Mouse (Mus musculus): ENCODE data around the gene Tbck.

The Tbck gene

DNA sequence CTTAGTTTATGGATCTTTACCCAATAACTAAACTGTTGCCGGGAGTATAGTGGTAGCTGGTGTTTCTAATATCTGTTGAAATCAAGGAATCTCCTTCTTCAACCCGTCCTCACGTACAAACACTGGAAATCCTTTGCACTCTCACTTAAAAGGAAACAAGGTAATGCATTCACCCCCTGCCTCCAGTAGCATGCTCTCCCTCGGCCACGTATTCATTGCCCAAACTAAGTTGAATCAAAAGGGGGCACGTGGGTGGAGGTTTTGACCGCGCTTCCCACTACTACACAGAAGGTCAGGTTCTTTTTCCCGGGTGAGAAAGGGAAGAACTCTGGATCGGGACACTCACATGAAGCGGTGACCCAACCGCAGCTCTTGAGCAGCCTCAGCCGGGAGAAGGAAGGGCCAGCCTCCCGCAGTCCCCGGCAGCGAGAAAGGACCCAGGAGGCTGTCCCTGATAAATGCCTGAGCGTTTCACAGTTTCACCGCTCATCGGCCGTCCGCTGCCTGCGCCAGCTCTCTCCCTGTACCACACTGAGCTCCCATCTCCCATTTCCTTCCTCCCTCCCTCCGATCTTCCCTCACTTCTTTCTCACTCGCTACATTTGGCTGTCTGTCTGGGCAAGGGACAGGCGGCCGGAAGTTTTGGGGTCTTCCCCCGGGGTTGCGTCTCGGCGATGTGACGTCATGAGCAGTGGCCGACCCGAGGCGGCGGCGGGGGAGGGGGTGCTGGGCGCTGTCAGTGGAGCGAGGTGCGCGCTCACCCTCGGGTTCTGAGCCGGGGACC is at the start of gene Tbck:
TSS of gene Tbck (plus strand) at position 698 of the 784 bp plus-strand sequence.
- Histone ChIP-seq H3K36me3 (ENCODE audit: control insufficient read depth, insufficient read depth, low read length, poor library complexity, severe bottlenecking) (peaks cover 2% of the 10 kb centered on the region; the same call in 1 of the 2 replicates), H3K27me3 (ENCODE audit: control insufficient read depth, insufficient read depth, low read length, poor library complexity, severe bottlenecking) (no peaks in the 10 kb centered on the region)
- DNase-seq (ENCODE audit: low read depth, low spot score) = peak; percentile 94

DNA sequence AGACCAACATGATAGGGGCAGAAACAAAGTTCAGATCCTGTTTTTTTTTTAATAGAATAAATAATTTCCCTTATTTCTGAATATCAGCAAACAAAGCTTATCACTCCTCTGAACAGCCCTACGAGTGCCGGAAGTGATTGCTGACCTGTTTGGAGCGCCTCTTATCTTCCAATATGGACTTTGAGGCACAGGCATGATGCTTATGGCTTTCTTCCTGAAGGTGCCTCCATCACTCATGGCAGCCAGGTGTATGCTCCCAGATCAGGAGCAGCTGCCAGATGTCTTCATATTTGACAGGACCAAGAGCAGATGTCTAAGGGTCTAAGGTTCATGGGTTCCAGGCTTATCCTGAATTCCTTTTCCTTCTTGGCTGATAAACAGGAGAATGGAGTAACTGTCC is 46.9 kb upstream of the Tbck start:
- Histone ChIP-seq H3K36me3 (ENCODE audit: control insufficient read depth, insufficient read depth, low read length, poor library complexity, severe bottlenecking) (no peaks in the 10 kb centered on the region), H3K27me3 (ENCODE audit: control insufficient read depth, insufficient read depth, low read length, poor library complexity, severe bottlenecking) (no peaks in the 10 kb centered on the region)
- no peak for DNase-seq (ENCODE audit: low read depth, low spot score)

DNA sequence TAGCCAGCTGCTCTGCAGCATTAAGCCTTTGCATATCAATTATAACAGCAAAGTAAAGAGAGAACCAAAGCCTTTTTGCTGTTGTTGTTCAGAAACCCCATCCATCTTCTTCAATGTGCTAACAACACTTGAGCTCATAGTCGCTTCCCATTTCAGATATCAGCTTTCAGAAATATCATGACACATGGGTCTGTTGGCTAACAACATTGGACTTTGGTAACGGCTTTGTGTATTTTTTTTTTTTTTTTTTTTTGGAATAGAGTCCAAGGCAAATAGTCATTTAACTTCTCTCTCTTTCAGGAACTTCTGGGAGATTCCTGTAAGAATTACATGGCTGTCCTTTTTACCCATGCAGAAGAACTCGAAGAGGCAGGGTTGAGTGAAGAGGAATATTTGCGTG is 39.9 kb upstream of the Tbck start:
- no peaks in the 10 kb centered on the region for H3K27me3 ChIP-seq (ENCODE audit: control insufficient read depth, insufficient read depth, low read length, poor library complexity, severe bottlenecking)
- H3K36me3 ChIP-seq (ENCODE audit: control insufficient read depth, insufficient read depth, low read length, poor library complexity, severe bottlenecking) = no peaks in the 10 kb centered on the region
- DNase-seq (ENCODE audit: low read depth, low spot score) = no peak

DNA sequence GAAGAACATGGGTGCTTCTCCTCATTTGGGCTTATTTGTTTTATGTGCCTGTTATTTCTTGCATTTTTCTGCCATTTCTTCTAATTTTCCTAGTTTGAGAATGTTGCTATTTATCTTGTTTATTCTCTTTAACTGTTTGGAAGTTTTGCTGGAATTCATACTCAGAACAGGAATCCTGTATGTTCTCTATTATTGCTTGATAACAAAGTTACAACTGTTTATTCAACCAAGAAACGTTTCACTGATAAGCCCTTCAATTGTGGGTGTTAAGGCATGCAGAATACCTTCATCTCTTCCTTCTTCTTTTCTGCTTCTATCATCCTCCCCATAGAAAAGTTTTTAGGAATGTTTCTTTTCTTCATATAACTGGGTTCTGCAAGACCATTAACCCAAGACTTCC is 37.1 kb upstream of the Tbck start:
- Histone ChIP-seq H3K27me3 (ENCODE audit: control insufficient read depth, insufficient read depth, low read length, poor library complexity, severe bottlenecking) (no peaks in the 10 kb centered on the region), H3K36me3 (ENCODE audit: control insufficient read depth, insufficient read depth, low read length, poor library complexity, severe bottlenecking) (no peaks in the 10 kb centered on the region)
- DNase-seq (ENCODE audit: low read depth, low spot score) = no peak

DNA sequence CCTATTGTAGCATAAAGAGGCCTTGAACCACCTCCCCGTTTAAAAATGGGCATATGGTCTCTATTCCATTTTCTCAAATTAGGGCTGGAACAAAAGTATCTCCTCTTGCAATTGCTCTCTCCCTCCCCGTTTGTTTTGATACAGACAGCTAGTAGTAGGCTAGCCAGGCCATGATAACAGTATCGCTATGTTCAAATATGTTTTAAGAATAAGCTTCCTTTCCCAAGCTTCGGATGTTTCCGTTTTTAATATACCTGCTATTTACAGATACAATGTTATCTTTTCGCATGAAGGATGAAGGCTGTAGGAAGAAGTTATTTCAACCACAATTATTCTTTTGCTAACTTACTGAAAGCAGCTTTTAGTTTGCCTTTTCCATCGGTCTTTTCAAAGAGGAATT is 34.6 kb upstream of the Tbck start:
- Histone ChIP-seq H3K27me3 (ENCODE audit: control insufficient read depth, insufficient read depth, low read length, poor library complexity, severe bottlenecking) (no peaks in the 10 kb centered on the region), H3K36me3 (ENCODE audit: control insufficient read depth, insufficient read depth, low read length, poor library complexity, severe bottlenecking) (no peaks in the 10 kb centered on the region)
- no peak for DNase-seq (ENCODE audit: low read depth, low spot score)

DNA sequence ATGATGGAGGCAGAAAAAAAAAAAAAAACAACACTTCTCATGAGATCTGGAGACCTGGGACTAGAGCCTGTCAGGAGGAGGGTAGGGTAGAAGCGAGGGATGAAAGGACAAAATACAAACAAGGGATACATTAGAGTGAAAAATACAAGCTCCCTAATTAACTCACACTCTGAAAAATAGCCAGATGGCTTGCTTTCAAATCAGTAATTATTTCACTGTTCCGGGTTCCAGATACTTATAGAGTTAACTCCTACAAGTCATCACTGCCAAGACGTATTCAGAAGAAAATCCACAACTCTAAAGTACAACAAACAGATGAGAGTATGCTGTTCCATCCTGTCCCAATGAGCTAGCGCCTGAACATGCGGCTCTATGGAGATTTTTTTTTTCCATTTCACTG is 33.8 kb upstream of the Tbck start:
- no peak for DNase-seq (ENCODE audit: low read depth, low spot score)
- Histone ChIP-seq H3K27me3 (ENCODE audit: control insufficient read depth, insufficient read depth, low read length, poor library complexity, severe bottlenecking) (no peaks in the 10 kb centered on the region), H3K36me3 (ENCODE audit: control insufficient read depth, insufficient read depth, low read length, poor library complexity, severe bottlenecking) (no peaks in the 10 kb centered on the region)

DNA sequence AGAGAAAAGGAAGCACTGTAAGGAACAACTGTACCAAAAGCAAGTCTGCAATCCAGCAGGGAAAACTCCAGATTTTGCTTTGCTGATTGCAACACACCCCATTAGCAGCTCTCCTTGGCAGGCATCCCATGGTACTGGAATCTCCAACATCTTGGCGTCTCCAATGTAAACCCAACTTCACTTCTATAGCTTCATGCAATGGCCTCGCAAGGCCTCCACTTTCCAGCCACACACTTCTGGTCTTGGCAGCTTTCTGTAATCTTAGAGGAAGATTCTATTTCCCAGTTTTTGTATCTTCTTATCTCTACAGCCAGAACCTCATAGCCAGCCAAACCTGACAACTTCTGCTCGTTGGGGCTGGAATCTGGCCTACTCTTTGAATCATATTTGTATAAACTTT is 32.2 kb upstream of the Tbck start:
- no peak for DNase-seq (ENCODE audit: low read depth, low spot score)
- Histone ChIP-seq H3K36me3 (ENCODE audit: control insufficient read depth, insufficient read depth, low read length, poor library complexity, severe bottlenecking) (no peaks in the 10 kb centered on the region), H3K27me3 (ENCODE audit: control insufficient read depth, insufficient read depth, low read length, poor library complexity, severe bottlenecking) (no peaks in the 10 kb centered on the region)

DNA sequence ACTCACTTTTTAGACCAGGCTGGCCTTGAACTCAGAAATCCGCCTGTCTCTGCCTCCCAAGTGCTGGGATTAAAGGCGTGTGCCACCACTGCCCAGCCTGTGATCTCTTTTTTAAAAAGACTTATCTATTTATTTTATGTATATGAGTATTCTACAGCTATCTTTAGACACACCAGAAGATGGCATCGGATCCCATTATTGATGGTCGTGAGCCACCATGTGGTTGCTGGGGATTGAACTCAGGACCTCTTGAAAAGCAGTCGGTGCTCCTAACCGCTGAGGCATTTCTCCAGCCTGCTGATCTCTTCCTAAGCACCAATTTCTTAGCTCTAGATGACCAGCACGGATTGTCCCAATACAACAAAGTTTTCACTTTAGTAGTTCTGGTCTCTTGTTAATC is 30.0 kb upstream of the Tbck start:
- Histone ChIP-seq H3K36me3 (ENCODE audit: control insufficient read depth, insufficient read depth, low read length, poor library complexity, severe bottlenecking) (peaks cover 2% of the 10 kb centered on the region; the same call in 1 of the 2 replicates), H3K27me3 (ENCODE audit: control insufficient read depth, insufficient read depth, low read length, poor library complexity, severe bottlenecking) (no peaks in the 10 kb centered on the region)
- DNase-seq (ENCODE audit: low read depth, low spot score) = no peak

DNA sequence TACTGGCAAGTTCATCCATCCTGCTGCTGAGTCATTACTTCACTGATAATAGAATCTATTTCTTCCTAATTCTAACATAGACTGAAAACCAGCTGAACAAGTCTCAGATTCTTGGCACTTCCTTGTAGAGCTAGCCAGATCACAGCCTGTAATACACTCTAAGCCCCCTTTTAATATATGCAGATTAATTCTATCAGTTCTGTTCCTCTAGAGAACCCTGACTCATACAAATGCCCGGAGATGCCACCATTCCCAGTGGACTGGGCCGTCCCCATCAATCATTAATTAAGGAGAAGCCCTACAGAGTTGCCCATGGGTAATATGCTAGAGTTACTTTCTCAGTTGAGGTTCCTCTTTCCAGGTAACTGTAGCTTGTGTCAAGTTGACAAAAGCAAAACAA is 28.0 kb upstream of the Tbck start:
- Histone ChIP-seq H3K27me3 (ENCODE audit: control insufficient read depth, insufficient read depth, low read length, poor library complexity, severe bottlenecking) (no peaks in the 10 kb centered on the region), H3K36me3 (ENCODE audit: control insufficient read depth, insufficient read depth, low read length, poor library complexity, severe bottlenecking) (peaks cover 10% of the 10 kb centered on the region; the same call in 1 of the 2 replicates)
- DNase-seq (ENCODE audit: low read depth, low spot score) = no peak

DNA sequence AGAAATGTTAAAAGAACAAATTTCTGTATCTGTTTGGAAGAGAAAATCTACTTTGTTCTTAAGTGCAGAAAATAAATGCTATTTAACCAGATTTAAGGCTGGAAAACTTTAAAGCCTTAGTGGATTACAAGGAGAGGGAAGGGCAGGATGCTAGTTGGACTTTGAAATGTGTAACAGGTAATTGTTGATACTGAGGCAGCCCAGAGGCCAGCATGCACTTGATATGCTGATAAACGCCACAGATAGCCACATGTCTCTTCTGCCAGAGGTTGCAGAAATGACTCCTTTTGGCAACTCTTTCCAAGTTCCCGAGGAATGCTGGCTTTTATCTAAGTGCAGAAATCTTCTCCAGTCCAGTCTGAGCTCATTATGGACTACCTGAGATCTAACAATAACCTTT is 6.5 kb upstream of the Tbck start:
- H3K36me3 ChIP-seq (ENCODE audit: control insufficient read depth, insufficient read depth, low read length, poor library complexity, severe bottlenecking) = peaks cover 6% of the 10 kb centered on the region; the same call in 1 of the 2 replicates
- DNase-seq (ENCODE audit: low read depth, low spot score) = no peak
- H3K27me3 ChIP-seq (ENCODE audit: control insufficient read depth, insufficient read depth, low read length, poor library complexity, severe bottlenecking) = no peaks in the 10 kb centered on the region

DNA sequence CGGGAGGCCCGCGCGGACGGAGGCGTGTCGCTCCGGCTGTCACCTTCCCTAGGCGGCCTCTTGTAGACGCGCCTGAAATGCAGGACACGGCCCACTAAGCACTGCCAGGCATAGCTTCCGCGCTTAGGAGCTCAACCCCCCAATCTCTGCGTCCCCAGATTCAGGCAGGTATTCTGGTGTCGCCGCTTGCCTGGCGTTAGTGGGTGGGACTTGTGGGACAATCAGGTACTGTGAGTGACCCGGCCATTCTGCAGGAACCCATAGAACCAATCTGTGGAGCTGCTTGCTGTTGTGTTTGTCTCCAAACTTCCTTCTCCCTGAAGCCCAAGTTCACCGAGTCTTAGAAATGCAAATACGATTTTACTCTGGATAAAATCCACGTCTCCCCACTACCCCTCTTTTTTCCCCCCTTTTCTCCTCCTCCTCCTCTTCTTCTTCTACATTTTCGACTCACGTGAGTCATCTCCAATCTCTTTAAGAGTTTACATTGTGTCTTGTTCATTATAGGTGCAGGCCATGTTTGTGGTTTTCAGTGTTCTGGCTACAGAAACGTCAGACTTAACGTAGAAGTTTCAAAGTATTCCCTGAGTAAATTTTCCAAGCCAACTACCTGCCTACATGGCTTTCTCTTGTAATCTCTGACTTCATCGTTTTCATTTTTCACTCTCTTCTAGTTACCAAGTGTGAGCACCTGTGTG is 436 bp downstream of the Tbck start, which contains the start of gene Aimp1:
TSS of gene Aimp1 (minus strand) at position 140 of the 698 bp plus-strand sequence.
- DNase-seq (ENCODE audit: low read depth, low spot score) = peak; percentile 8
- Histone ChIP-seq H3K27me3 (ENCODE audit: control insufficient read depth, insufficient read depth, low read length, poor library complexity, severe bottlenecking) (no peaks in the 10 kb centered on the region), H3K36me3 (ENCODE audit: control insufficient read depth, insufficient read depth, low read length, poor library complexity, severe bottlenecking) (no peaks in the 10 kb centered on the region; the same call in 1 of the 2 replicates)

DNA sequence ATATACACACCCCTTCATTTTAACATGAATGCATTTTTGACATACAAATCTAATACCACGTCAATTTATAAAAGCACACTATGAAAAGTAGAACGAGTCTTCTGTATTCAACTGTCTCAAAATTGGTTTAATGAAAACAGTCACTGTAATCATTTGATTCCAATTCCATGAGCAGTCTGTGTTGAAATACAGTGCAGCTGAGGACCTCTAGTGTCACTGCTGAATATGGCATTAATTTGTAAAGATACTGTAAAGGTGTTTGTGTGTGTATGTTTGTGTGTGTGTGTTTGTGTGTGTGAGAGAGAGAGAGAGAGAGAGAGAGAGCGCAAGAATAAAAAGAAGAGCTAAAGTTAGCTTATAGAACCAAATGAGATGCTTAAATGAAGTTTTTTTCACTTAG is 17.4 kb downstream of the Tbck start:
- peak; percentile 30 for DNase-seq (ENCODE audit: low read depth, low spot score)
- H3K36me3 ChIP-seq (ENCODE audit: control insufficient read depth, insufficient read depth, low read length, poor library complexity, severe bottlenecking) = 0 out of 2 replicates have a peak, but pooled peaks cover under 1% of the 10 kb centered on the region
- H3K27me3 ChIP-seq (ENCODE audit: control insufficient read depth, insufficient read depth, low read length, poor library complexity, severe bottlenecking) = no peaks in the 10 kb centered on the region

DNA sequence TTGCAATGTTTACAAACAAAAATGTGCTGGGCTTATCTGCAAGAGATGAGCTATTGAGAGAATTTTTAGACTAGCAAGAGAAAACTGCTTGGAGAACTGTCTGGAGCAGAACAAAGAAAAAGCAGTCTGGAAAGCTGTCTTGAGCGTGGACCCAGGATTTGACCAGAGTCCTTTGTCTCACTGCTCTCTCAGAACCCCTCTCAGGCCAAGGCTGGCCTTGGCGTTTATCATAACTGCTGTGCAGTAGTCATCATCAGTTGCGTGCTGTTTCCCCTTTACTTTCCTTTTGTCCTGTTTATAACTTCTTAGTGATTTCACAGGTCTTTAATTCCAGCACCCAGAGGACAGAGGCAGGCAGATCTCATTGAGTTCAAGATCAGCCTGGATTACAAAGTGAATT is 20.3 kb downstream of the Tbck start:
- H3K36me3 ChIP-seq (ENCODE audit: control insufficient read depth, insufficient read depth, low read length, poor library complexity, severe bottlenecking) = 0 out of 2 replicates have a peak, but pooled peaks cover 2% of the 10 kb centered on the region
- no peak for DNase-seq (ENCODE audit: low read depth, low spot score)

DNA sequence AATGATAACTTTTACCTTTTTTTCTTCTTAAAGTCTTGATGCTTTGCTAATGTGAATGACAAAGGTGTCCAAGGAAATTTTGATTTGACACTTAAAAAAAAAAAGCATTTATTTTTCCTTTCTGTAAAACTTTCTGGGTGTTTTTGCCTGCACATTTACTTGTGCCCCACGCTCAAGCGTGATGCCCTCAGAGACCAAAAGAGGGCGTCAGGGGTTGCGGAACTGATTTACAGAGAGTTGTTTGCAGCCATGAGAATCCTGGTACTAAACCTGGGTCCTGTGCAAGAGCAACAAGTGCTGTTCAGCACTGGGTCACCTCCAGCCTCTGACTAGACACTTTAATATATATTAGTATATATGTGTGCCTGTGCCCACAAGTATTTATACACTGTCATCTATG is 23.0 kb downstream of the Tbck start:
- H3K27me3 ChIP-seq (ENCODE audit: control insufficient read depth, insufficient read depth, low read length, poor library complexity, severe bottlenecking) = no peaks in the 10 kb centered on the region
- no peak for DNase-seq (ENCODE audit: low read depth, low spot score)

More for the DNA sequence above, 20.3 kb downstream of the Tbck start:
- H3K27me3 ChIP-seq (ENCODE audit: control insufficient read depth, insufficient read depth, low read length, poor library complexity, severe bottlenecking) = no peaks in the 10 kb centered on the region

DNA sequence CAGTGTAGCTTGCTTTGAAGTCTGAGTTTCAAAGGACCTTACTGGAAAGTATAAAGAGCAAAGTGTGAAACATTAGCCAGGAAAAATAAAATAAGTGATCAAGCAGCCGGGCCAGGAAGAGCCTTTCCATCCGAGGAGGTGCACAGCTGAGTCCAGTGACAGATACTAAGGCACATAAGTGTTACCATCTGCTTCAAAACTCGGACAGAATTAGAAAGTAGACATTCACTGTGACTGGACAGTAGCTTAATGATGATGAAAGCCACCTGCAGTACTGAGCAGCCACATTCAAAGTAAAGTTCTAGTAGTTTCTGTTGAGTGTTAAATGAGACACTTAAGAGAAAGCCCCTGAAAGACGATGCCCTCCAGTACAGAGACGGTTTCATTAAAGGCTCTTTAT is 30.0 kb downstream of the Tbck start:
- DNase-seq (ENCODE audit: low read depth, low spot score) = no peak
- peaks cover 2% of the 10 kb centered on the region; the same call in 1 of the 2 replicates for H3K36me3 ChIP-seq (ENCODE audit: control insufficient read depth, insufficient read depth, low read length, poor library complexity, severe bottlenecking)
- H3K27me3 ChIP-seq (ENCODE audit: control insufficient read depth, insufficient read depth, low read length, poor library complexity, severe bottlenecking) = no peaks in the 10 kb centered on the region

More for the DNA sequence above, 23.0 kb downstream of the Tbck start:
- H3K36me3 ChIP-seq (ENCODE audit: control insufficient read depth, insufficient read depth, low read length, poor library complexity, severe bottlenecking) = 0 out of 2 replicates have a peak, but pooled peaks cover 2% of the 10 kb centered on the region
